Mouse (Mus musculus) cerebellum, adult 2 months (tissue): ENCODE results near the gene Ugt1a6a.

Source experiments
- CTCF ChIP-seq: fragments of 200-500 bp; IDR thresholded peaks from 2 replicates; pipeline ENCODE4 v1.5.1; 2011; ENCODE audit warnings: low read depth, mild to moderate bottlenecking, control low read depth, low read length, moderate library complexity, borderline replicate concordance; ENCODE audit not compliant: insufficient read depth
- POLR2A ChIP-seq: fragments of 200-500 bp; IDR thresholded peaks from 2 replicates; pipeline ENCODE4 v1.6.1; 2011; ENCODE audit warnings: low read length, control low read depth, borderline replicate concordance; ENCODE audit not compliant: insufficient read depth

DNA sequence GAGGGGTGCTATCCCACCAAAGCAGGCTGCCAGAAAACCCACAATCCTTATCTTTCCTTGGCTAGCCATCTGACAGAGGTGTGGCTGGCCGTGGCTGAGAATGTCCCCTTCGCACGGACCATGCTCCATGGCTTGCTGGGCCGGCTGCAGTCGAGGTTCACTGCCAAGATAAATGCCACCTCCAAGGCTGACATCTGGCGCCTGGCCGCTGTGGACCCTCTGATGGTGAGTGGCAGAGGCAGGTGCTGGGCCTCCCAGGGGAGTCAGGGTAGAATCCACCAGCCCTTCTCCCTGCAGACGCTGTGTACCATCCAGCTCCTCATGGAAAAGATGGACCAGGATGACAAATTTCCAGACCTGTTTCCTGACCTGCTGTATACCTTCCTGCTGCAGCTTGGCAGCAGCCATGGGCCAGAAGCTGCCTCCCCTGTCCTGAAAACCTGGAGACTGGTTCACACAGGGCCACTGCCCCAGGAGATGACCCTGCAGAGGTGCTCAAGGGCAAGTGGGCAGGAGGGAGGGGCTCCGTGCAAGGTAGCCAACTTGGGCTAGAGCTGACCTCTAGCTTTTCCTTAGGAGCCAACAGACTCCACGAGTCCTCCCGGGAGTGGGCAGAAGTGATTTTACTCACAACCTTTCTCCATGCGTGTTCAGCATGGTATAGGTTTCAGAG lies 120.3 kb downstream of the Ugt1a6a start:
- TF ChIP-seq CTCF (no peak), POLR2A (no peak)
